Mouse (Mus musculus) testis, adult 2 months (tissue): Measurements from ENCODE around the gene Spaca6. TPM values are rescaled to one million over a fixed set of nuclear protein-coding genes. Genes with fewer than 3 reads are reported as not detected.

Experiments
- H3K27ac ChIP-seq: fragments of 200-500 bp; 2 replicates; pipeline ENCODE4 v1.5.1; 2012; ENCODE audit warnings: low read depth, low read length; ENCODE audit not compliant: control insufficient read depth, insufficient read depth
- H3K27me3 ChIP-seq: fragments of 200-500 bp; 2 replicates; pipeline ENCODE4 v1.6.1; 2012; ENCODE audit warnings: mild to moderate bottlenecking, low read length, moderate library complexity; ENCODE audit not compliant: control insufficient read depth, insufficient read depth
- H3K36me3 ChIP-seq: fragments of 200-500 bp; 2 replicates; pipeline ENCODE4 v1.6.1; 2012; ENCODE audit warnings: mild to moderate bottlenecking, low read length; ENCODE audit not compliant: control insufficient read depth, insufficient read depth
- H3K4me1 ChIP-seq: fragments of 200-500 bp; 2 replicates; pipeline ENCODE4 v1.6.1; 2012; ENCODE audit warnings: low read length; ENCODE audit not compliant: control insufficient read depth, insufficient read depth
- H3K4me3 ChIP-seq: fragments of 200-500 bp; 2 replicates; pipeline ENCODE4 v1.5.1; 2012; ENCODE audit warnings: low read depth, mild to moderate bottlenecking, low read length, moderate library complexity, mixed read lengths; ENCODE audit not compliant: control insufficient read depth
- CTCF ChIP-seq: fragments of 200-500 bp; IDR thresholded peaks from 2 replicates; pipeline ENCODE4 v1.5.1; 2012; ENCODE audit warnings: low read depth, mild to moderate bottlenecking, inconsistent platforms, low read length, moderate library complexity; ENCODE audit not compliant: control insufficient read depth, insufficient read depth, insufficient replicate concordance
- POLR2A ChIP-seq: fragments of 200-500 bp; IDR thresholded peaks from 2 replicates; pipeline ENCODE4 v1.6.1; 2012; ENCODE audit warnings: low read depth, mild to moderate bottlenecking, inconsistent platforms, low read length, moderate library complexity; ENCODE audit not compliant: control insufficient read depth
- polyA plus RNA-seq: library from polyadenylated mRNA; depleted of rRNA; stranded (reverse); fragments of >200 nt; gene quantifications from 2 replicates; pipeline ENCODE4 v1.2.3, GENCODE M21; 2012; rRNA removed

Spaca6 gene
- polyA plus RNA-seq = 148 and 156 TPM in 2 replicates

DNA sequence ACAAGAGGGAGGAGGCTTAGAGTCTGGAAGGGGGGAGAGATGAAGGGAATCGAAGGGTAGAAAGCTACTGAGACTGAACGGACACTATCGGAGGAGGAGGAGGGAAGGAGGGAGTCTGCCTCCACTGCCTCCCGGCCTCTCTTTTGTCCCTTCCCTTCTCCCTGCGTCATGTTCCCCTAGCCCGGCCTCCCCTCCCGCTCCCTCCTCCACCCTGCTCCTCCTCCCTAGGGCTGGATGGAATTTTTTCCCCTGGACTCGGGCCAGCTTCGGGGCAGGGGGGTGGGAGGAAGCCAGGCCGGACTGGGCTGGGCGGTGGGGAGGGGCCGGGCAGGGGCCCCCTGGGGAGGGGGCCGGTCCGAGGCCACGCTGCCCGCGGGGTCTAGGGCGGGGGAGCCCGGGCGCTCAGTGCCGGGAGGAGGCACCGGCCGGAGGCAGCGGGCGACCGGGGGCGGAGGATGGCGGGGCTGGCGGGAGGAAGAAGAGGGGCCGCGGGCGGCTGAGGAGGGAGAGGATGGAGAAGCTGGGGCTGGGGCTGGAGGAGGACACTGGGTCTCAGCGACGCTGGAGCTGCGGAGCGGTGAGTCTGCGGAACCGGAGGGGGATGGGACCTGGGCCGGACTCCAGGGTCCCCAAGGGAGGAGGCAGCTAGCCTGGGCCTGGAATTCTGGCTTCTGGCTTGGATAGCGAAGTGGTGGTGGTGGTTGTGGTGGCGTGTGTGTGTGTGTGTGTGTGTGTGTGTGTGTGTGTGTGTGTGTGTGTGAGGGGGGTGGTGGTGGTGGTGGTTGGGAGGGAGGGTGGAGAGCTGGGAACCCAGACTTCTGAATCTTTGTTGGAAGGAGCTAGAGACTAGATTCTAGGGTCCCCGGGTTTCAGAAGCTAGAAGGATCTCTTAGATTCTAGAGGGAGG lies at the start of gene Spaca6:
Gene Spaca6 (plus strand): TSS at position 408 of the 907 bp plus-strand sequence.
- peaks cover 13% of the 10 kb centered on the region for H3K4me1 ChIP-seq
- TF ChIP-seq CTCF = no peak
- TF ChIP-seq POLR2A = peak; percentile 80
- H3K27me3 ChIP-seq = peaks cover 7% of the 10 kb centered on the region; the same call in 1 of the 2 replicates
- peak within 1 kb of the TSS; percentile 94 for H3K27ac ChIP-seq
- no peaks in the 10 kb centered on the region for H3K36me3 ChIP-seq
- H3K4me3 ChIP-seq = peak within 1 kb of the TSS; percentile 85

DNA sequence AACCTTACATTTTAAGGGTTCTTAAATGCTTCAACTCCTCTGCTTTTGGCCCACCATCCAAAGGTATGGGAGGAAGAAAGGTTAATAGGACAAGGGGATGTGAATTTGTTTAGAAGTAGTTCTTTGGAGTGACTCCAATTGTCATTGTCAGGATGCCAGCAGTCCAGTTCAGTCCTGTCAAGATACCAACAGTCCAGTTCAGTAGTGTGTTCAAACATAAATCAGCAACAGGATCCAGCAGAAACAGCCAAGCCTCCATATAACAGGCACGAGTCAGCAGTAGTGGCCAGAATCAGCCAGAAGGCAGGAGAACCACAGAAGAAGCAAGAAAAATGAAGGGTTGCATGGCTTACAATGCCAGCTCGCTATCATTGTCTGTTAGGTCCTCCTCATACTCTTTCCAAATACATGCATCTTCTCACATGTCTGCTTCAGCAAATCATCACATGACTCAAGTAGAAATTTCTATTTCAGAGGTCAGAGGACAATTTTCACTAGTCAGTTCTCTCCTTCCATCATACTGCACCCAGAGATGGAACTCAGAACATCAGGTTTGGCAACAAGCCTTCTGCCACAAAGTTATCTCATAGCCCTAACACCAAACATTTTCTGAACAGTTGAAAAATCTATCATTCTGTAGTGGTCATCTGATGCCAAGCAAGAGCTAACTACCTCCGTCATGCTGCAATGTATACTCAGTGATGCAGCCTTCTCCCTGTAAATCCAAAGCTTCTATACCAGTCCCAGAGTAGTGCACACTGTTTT lies 35.9 kb upstream of the Spaca6 start:
- Histone ChIP-seq H3K36me3 (no peaks in the 10 kb centered on the region), H3K4me3 (no peak overlapping the region), H3K27me3 (no peaks in the 10 kb centered on the region), H3K27ac (no peak overlapping the region), H3K4me1 (no peaks in the 10 kb centered on the region)
- TF ChIP-seq CTCF = no peak
- no peak for TF ChIP-seq POLR2A

DNA sequence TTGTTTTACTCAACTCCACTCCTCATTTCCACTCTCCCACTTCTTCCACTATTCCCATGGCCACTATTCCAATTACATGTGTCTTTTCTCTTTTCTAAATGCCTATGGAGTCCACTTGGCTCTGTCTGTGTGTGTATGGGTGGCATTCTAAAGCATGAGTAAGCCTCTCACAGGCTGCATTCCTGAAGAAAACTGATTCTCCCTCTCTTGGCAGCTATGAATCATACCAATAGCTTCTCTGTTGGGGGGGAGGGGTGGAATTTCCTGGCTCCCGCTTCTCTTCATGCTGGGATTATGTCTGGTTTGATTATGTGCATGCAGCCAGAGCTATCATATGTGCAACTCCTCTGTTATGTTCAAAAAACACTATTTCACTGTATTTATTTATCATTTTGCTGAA lies 34.4 kb upstream of the Spaca6 start:
- H3K4me3 ChIP-seq = no peak overlapping the region
- H3K4me1 ChIP-seq = no peaks in the 10 kb centered on the region
- no peaks in the 10 kb centered on the region for H3K27me3 ChIP-seq
- no peak for TF ChIP-seq CTCF
- no peak for TF ChIP-seq POLR2A
- H3K36me3 ChIP-seq = no peaks in the 10 kb centered on the region
- H3K27ac ChIP-seq = no peak overlapping the region

GRCm38 (mm10) chr17:17795527-17795926 lies 31.4 kb upstream of the Spaca6 start:
- H3K27ac ChIP-seq = no peak overlapping the region
- H3K36me3 ChIP-seq = no peaks in the 10 kb centered on the region
- TF ChIP-seq POLR2A (no peak), CTCF (no peak)
- no peaks in the 10 kb centered on the region for H3K4me1 ChIP-seq
- peak overlapping the region; percentile 54; the same call in 1 of the 2 replicates for H3K4me3 ChIP-seq
- no peaks in the 10 kb centered on the region for H3K27me3 ChIP-seq

- TF ChIP-seq CTCF (no peak), POLR2A (no peak)
- Histone ChIP-seq H3K36me3 (no peaks in the 10 kb centered on the region), H3K27ac (no peak overlapping the region), H3K4me1 (peaks cover 10% of the 10 kb centered on the region), H3K4me3 (no peak overlapping the region), H3K27me3 (0 out of 2 replicates have a peak, but pooled peaks cover 3% of the 10 kb centered on the region)
These were observed 3.2 kb upstream of the Spaca6 start for GRCm38 (mm10) chr17:17823612-17824336.

- H3K27me3 ChIP-seq = peaks cover 7% of the 10 kb centered on the region; the same call in 1 of the 2 replicates
- TF ChIP-seq CTCF (no peak), POLR2A (peak; percentile 40; the same call in 1 of the 2 replicates)
These were observed 902 bp upstream of the Spaca6 start for GRCm38 (mm10) chr17:17825921-17826591.

More at GRCm38 (mm10) chr17:17825921-17826591, 902 bp upstream of the Spaca6 start:
- Histone ChIP-seq H3K4me1 (peaks cover 13% of the 10 kb centered on the region), H3K4me3 (peak overlapping the region; percentile 85), H3K36me3 (no peaks in the 10 kb centered on the region), H3K27ac (peak overlapping the region; percentile 94)
